Mouse (Mus musculus) MEL (cell line): ENCODE measurements around the gene Oard1. TPM values are rescaled to one million over a fixed set of nuclear protein-coding genes. Genes with fewer than 3 reads are reported as not detected.

Source experiments
- DNase-seq: peaks from one replicate; pipeline ENCODE4 v3.0.0; 2011; ENCODE audit warnings: low read depth, low spot score
- H3K27ac ChIP-seq: 2 replicates; pipeline ENCODE4 v1.5.1; 2012; ENCODE audit warnings: low read depth, mild to moderate bottlenecking, control low read depth, low read length, moderate library complexity; ENCODE audit not compliant: control insufficient read depth
- H3K27me3 ChIP-seq, 2 experiments: fragments of 150-350 bp in 1 of 2; sonication (generic) in 1 of 2; 2 replicates each; pipeline ENCODE4 v1.6.1; 2012; ENCODE audit warnings: low read length in 2 of 2, mild to moderate bottlenecking in 2 of 2, improper control_type of control experiment in 1 of 2, moderate library complexity in 1 of 2; ENCODE audit not compliant: insufficient read depth in 2 of 2, control insufficient read depth in 1 of 2
- H3K36me3 ChIP-seq, 2 experiments: 2 replicates each; pipeline ENCODE4 v1.6.1; 2012 to 2014; ENCODE audit warnings: low read length in 2 of 2, improper control_type of control experiment in 1 of 2, inconsistent platforms in 1 of 2, mild to moderate bottlenecking in 1 of 2; ENCODE audit not compliant: insufficient read depth in 2 of 2, control insufficient read depth in 1 of 2
- H3K4me1 ChIP-seq, 2 experiments: fragments of 150-350 bp in 1 of 2; sonication (generic) in 1 of 2; 2 replicates each; pipeline ENCODE4 v1.6.1; 2012; ENCODE audit warnings: low read length in 2 of 2, improper control_type of control experiment in 1 of 2, mild to moderate bottlenecking in 1 of 2; ENCODE audit not compliant: insufficient read depth in 2 of 2, control insufficient read depth in 1 of 2
- H3K4me3 ChIP-seq, 2 experiments: fragments of 150-350 bp in 1 of 2; sonication (generic) in 1 of 2; 2 replicates each; pipeline ENCODE4 v1.5.1; 2012; ENCODE audit warnings: low read depth in 2 of 2, low read length in 2 of 2, mild to moderate bottlenecking in 2 of 2, moderate library complexity in 2 of 2, control low read depth in 1 of 2, improper control_type of control experiment in 1 of 2; ENCODE audit not compliant: control insufficient read depth in 1 of 2, insufficient read depth in 1 of 2
- H3K79me2 ChIP-seq: 2 replicates; pipeline ENCODE4 v1.6.1; 2012; ENCODE audit warnings: mild to moderate bottlenecking, low read length, moderate library complexity; ENCODE audit not compliant: control insufficient read depth, poor library complexity, insufficient read depth
- H3K9ac ChIP-seq: 2 replicates; pipeline ENCODE4 v1.6.1; 2012; ENCODE audit warnings: low read depth, mild to moderate bottlenecking, control low read depth, low read length, moderate library complexity; ENCODE audit not compliant: control insufficient read depth, poor library complexity, severe bottlenecking
- H3K9me3 ChIP-seq: fragments of 150-350 bp; sonication (generic); replicated peaks from 2 replicates; pipeline ENCODE4 v1.6.1; 2012; ENCODE audit warnings: mild to moderate bottlenecking, low read length, improper control_type of control experiment, moderate library complexity; ENCODE audit not compliant: insufficient read depth
- CHD1 ChIP-seq: IDR thresholded peaks from 2 replicates; pipeline ENCODE4 v1.6.1; 2012; ENCODE audit warnings: low read depth, mild to moderate bottlenecking, inconsistent platforms, low read length, improper control_type of control experiment
- CTCF ChIP-seq, 3 experiments: IDR thresholded peaks in 2 of 3; conservative IDR thresholded peaks in 1 of 3; 2 replicates each; pipeline ENCODE4 v1.5.1; 2011 to 2012; ENCODE audit warnings: low read length in 3 of 3, low read depth in 2 of 3, mild to moderate bottlenecking in 2 of 3, improper control_type of control experiment in 1 of 3, inconsistent platforms in 1 of 3, mixed read lengths in 1 of 3, moderate library complexity in 1 of 3; ENCODE audit not compliant: control insufficient read depth in 1 of 3, insufficient read depth in 1 of 3, poor library complexity in 1 of 3, severe bottlenecking in 1 of 3
- ETS1 ChIP-seq: IDR thresholded peaks from 2 replicates; pipeline ENCODE4 v1.6.1; 2012; ENCODE audit warnings: low read depth, mild to moderate bottlenecking, inconsistent platforms, low read length, improper control_type of control experiment, moderate library complexity
- GABPA ChIP-seq: IDR thresholded peaks from 2 replicates; pipeline ENCODE4 v1.6.1; 2012; ENCODE audit warnings: low read depth, mild to moderate bottlenecking, inconsistent platforms, low read length, improper control_type of control experiment, moderate library complexity
- MAX ChIP-seq: IDR thresholded peaks from 2 replicates; pipeline ENCODE4 v1.6.1; 2011; ENCODE audit warnings: low read length, improper control_type of control experiment
- MAZ ChIP-seq: IDR thresholded peaks from 2 replicates; pipeline ENCODE4 v1.6.1; 2012; ENCODE audit warnings: low read depth, mild to moderate bottlenecking, inconsistent platforms, low read length, improper control_type of control experiment
- MXI1 ChIP-seq: IDR thresholded peaks from 2 replicates; pipeline ENCODE4 v1.6.1; 2011; ENCODE audit warnings: mild to moderate bottlenecking, low read depth, low read length, improper control_type of control experiment
- MYB ChIP-seq: IDR thresholded peaks from 2 replicates; pipeline ENCODE4 v1.6.1; 2011; ENCODE audit warnings: mild to moderate bottlenecking, low read depth, low read length, improper control_type of control experiment
- RAD21 ChIP-seq: IDR thresholded peaks from 2 replicates; pipeline ENCODE4 v1.6.1; 2011; ENCODE audit warnings: mild to moderate bottlenecking, low read depth, low read length, improper control_type of control experiment
- SIN3A ChIP-seq: IDR thresholded peaks from 2 replicates; pipeline ENCODE4 v1.6.1; 2012; ENCODE audit warnings: low read length, improper control_type of control experiment, inconsistent platforms
- SMC3 ChIP-seq: IDR thresholded peaks from 2 replicates; pipeline ENCODE4 v1.6.1; 2011; ENCODE audit warnings: low read depth, low read length, improper control_type of control experiment
- TCF12 ChIP-seq: IDR thresholded peaks from 2 replicates; pipeline ENCODE4 v1.6.1; 2014; ENCODE audit warnings: low read depth, mild to moderate bottlenecking, inconsistent platforms, low read length, improper control_type of control experiment, moderate library complexity
- ZC3H11A ChIP-seq: IDR thresholded peaks from 2 replicates; pipeline ENCODE4 v1.6.1; 2012; ENCODE audit warnings: low read depth, mild to moderate bottlenecking, inconsistent platforms, low read length, improper control_type of control experiment
- ZKSCAN1 ChIP-seq: IDR thresholded peaks from 2 replicates; pipeline ENCODE4 v1.6.1; 2012; ENCODE audit warnings: low read depth, mild to moderate bottlenecking, inconsistent platforms, low read length, improper control_type of control experiment, moderate library complexity
- polyA plus RNA-seq, 2 experiments: library from polyadenylated mRNA; stranded (reverse) in 1 of 2; unstranded in 1 of 2; fragments of >175 nt in 1 of 2; fragments of >200 nt in 1 of 2; gene quantifications; 2 replicates each; pipeline versions ENCODE4 v1.2.1 to v1.2.4; 2012; ENCODE audit warnings: low replicate concordance in 2 of 2, low read depth in 1 of 2; ENCODE audit not compliant: insufficient read length in 2 of 2, insufficient read depth in 1 of 2, missing spikeins in 1 of 2
- total RNA-seq: library from RNA; depleted of rRNA; stranded (reverse); fragments of 300-350 nt; gene quantifications from 2 replicates; pipeline ENCODE4 v1.2.3, GENCODE M21; 2012

The Oard1 gene
- total and polyA plus RNA-seq, 3 experiments = 21.2 to 24.4 TPM; not detected in 1

DNA sequence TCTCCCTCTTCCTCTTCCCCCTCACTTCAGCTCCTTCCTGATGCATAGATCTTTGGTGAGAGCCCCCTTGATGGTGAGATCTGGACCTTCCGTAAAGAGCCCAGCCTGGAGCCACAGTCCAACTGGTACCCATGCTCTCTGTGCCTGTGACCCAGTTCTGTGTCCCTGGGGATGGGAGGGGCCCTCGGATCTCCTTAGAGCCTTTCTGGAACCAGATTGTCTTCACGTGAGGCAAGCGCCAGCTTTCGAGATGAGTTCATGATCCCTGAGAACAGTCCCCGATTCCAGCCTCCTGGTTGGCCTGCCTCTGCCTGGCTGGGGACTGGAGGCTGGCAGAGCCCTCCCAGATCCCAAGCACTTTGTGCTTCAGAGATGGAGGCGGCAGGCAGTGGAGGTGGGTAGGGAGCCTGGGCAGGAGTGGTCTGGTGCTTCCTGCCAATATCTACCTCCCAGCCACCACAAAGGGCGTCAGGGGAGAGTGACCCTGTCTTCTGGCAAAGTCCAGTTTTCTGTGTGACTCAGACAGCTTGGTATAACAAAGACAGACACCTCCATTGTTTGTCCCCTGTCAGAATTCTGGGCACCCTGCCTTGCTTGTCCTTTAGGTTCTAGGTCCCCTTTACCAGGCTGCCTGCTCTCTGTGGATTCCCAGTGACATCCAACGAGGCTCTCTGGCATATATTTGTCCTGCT, 42.1 kb downstream of the Oard1 start:
- peaks cover 0 to 21% of the 10 kb centered on the region in 2 experiments; a peak in 2 of 4 replicates for H3K36me3 ChIP-seq
- TF ChIP-seq MAX (0 out of 2 replicates have a peak, but pooled peaks have one; percentile 0), RAD21 (no peak)
- TF ChIP-seq, all 39 proteins: peak for 1
- no peaks in the 10 kb centered on the region for H3K9me3 ChIP-seq
- no peak for DNase-seq
- H3K27me3 ChIP-seq = no peaks in the 10 kb centered on the region
- peak overlapping the region; percentile 90 for H3K27ac ChIP-seq
- H3K4me3 ChIP-seq = peak overlapping the region; percentile 69 to 71
- peaks cover 2 to 43% of the 10 kb centered on the region in 2 experiments; a peak in 3 of 4 replicates for H3K4me1 ChIP-seq
- peak overlapping the region; percentile 67 for H3K9ac ChIP-seq
- no peaks in the 10 kb centered on the region; the same call in none of the 2 replicates for H3K79me2 ChIP-seq

GRCm38 (mm10) chr17:48453489-48453888, 43.7 kb downstream of the Oard1 start:
- peak overlapping the region in 1 of 2 experiments; percentile 75; a peak in 2 of 4 replicates for H3K4me3 ChIP-seq
- H3K27ac ChIP-seq = no peak overlapping the region
- H3K79me2 ChIP-seq = no peaks in the 10 kb centered on the region; the same call in none of the 2 replicates
- no peaks in the 10 kb centered on the region for H3K9me3 ChIP-seq
- peaks cover 2 to 51% of the 10 kb centered on the region in 2 experiments; a peak in 3 of 4 replicates for H3K4me1 ChIP-seq
- no peak overlapping the region for H3K9ac ChIP-seq
- peak; percentile 67 for DNase-seq
- H3K27me3 ChIP-seq = no peaks in the 10 kb centered on the region
- TF ChIP-seq CTCF (IDR thresholded peaks at IDR 0.05 in 2 of 3, conservative IDR thresholded peaks at IDR 0.05 in 1 of 3; ENCODE audit: control insufficient read depth in 1 of 3, insufficient read depth in 1 of 3, low read depth in 2 of 3, low read length in 3 of 3, poor library complexity in 1 of 3, severe bottlenecking in 1 of 3) (peak; percentile 35 to 68 (median 60)), ZC3H11A (peak; percentile 48), TCF12 (0 out of 2 replicates have a peak, but pooled peaks have one; percentile 23), RAD21 (peak; percentile 41), SMC3 (peak; percentile 60), MAZ (0 out of 2 replicates have a peak, but pooled peaks have one; percentile 61), CHD1 (no peak), MXI1 (no peak)
- peaks cover 0 to 28% of the 10 kb centered on the region in 2 experiments; a peak in 2 of 4 replicates for H3K36me3 ChIP-seq

DNA sequence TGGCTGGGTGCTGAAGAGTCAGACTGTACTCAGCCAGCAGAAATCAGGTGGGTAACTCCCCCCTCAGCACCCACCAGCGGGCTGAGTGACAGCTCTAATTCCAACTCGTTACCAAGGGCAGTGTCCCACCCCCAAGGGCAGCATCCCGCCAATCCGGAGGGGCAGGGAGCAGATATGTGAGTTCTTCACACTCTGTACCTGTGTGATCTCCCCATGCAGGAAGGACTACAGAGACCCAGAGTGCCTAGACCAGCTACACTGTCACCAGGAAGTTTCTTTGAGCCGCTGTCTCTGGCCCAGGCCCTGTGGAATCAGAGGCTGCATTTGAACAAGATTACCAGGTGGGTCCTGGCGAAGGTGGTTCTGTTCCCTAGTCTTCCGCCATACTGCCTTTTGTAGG, 44.4 kb downstream of the Oard1 start:
- TF ChIP-seq RAD21 (no peak), MXI1 (peak; percentile 25; the same call in 1 of the 2 replicates), GABPA (no peak), MYB (no peak), ETS1 (0 out of 2 replicates have a peak, but pooled peaks have one; percentile 13), SIN3A (0 out of 2 replicates have a peak, but pooled peaks have one; percentile 13), ZKSCAN1 (no peak)
- Histone ChIP-seq H3K27ac (peak overlapping the region; percentile 47), H3K36me3 (peaks cover 0 to 28% of the 10 kb centered on the region in 2 experiments; a peak in 2 of 4 replicates), H3K4me1 (peaks cover 2 to 51% of the 10 kb centered on the region in 2 experiments; a peak in 3 of 4 replicates), H3K9ac (peak overlapping the region; percentile 75), H3K4me3 (peak overlapping the region; percentile 69 to 75), H3K79me2 (no peaks in the 10 kb centered on the region; the same call in none of the 2 replicates), H3K9me3 (no peaks in the 10 kb centered on the region), H3K27me3 (no peaks in the 10 kb centered on the region)
- peak; percentile 75 for DNase-seq
